Mouse (Mus musculus) ovary, postnatal 10 days (tissue): ENCODE results near the gene Psg28.
"Not testable (repeated sequence)": the region's sequence is repeated elsewhere in the genome, so short reads cannot be mapped to it uniquely, and the experiment has no call there.

Experiments used
- DNase-seq: peaks from one replicate; pipeline ENCODE4 v3.0.0; 2022; ENCODE audit warnings: low spot score

Gene Psg28

DNA sequence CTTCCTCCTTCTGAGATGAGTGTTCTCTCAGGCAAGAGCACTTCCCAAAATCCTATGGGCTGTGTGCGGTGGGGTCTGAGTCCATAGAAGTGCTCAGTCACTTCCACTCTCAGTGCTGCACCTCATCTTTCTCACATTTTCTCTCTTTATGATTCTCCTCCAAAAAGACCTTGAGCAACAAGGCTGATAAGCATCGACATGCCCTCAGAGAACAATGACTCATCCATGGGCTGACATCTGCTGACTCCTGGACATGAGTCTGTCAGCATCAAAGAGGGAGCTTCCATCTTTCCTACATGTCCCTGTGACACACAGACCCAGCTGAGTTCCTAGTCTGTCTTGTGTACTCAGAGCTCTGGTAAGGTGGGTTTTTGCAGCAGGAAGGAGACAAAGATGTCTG, at the start of gene Psg28:
TSS of gene Psg28 (minus strand) at position 101 of the 400 bp plus-strand sequence.
- not testable (repeated sequence) for DNase-seq

DNA sequence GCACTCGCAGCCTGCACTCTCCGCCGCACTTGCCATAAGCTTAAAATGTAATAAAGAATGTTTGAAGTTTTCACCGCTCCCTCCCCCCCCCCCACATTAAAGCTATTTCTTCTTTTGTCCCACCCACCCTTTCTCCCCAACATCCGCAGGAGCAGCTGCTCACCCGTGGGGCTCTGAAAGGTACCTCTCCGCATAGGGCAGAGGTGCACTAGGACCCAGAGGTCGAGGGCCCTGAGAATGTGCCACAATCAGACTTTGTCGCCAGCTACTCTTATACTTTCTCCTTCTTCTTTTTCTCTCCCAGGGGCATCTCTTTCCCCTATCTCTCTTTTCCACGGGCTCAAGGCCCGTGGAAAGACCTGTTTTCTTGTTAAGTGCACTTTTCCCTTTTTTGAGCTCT, 28.4 kb downstream of the Psg28 start:
- no peak for DNase-seq

DNA sequence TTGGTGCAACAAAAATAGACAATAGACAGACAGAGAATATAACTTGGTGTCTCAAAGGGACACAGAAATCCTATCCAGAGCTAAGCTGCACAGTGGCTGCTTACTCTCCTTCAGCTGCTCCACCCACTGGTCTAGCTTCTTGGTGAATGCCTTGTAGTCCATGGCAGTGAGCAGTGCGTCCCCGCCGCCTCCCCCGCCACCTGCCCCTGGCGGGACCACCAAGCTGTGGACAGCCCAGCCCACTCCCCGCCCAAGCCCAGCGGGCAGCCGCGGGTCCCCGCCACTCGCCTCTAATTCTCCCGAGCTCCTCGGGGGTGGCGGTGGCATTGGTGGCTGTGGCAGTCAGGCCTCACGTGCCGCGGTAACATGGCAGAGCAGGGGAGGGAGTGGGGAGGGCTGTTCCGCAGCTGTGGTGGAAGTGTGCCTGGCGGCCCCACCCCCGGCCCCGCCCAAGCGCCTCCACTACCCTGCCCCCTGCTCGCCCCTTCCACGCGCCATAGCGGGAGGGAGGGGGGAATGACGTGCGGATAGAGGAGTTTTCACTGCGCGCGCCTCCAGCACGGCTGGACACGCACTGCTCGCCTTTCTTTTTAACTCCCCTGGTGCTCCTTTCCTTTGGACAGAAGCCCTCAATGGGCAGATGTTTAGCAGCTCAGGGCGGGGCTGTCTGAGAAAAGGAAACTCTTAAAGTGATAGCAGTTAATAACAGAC, 29.2 kb downstream of the Psg28 start:
- DNase-seq: no peak

DNA sequence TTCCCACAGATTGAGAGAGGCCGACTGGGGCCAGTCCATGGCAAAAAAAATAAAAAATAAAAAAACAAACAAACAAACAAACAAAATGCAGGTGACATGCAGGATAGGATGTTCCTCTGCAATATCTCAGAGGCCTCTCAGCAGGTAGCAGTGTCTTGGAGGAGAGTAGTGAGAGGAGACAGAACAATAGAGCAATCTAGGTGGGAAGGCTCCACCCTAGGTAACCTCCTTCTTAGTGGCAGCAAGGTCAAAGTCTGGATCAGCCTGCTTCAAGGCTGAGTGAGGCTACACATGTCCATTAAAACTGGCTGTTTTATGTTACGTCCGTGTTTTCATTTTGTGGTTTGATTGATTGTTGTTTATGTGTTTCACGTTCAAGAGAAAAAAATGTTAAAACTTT, 40.4 kb downstream of the Psg28 start:
- DNase-seq: not testable (repeated sequence)

DNA sequence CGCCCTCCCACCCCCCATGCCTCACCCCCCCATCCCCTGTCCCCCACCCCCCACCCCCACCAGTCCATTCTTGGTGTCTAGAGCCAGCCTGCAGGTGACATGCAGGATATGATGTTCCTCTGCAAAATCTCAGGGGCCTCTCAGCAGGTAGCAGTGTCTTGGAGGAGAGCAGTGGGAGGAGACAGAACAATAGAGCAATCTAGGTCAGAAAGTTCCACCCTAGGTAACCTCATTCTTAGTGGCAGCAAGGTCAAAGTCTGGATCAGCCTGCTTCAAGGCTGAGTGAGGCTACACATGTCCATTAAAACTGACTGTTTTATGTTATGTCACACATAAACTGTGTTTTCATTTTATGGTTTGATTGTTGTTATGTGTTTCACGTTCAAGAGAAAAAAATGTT, 53.5 kb downstream of the Psg28 start:
- DNase-seq: no peak
